Mouse (Mus musculus) layer of hippocampus, postnatal 10 days (tissue): ENCODE data around the gene Pde1a. TPM values are rescaled to one million over a fixed set of nuclear protein-coding genes. Genes with fewer than 3 reads are reported as not detected.

Experiments used
- DNase-seq, 2 experiments: peaks; one replicate each; pipeline ENCODE4 v3.0.0; 2021; ENCODE audit warnings: low spot score in 2 of 2
- total RNA-seq, 2 experiments: library from RNA; stranded (reverse); gene quantifications; 2 replicates each; pipeline ENCODE4 v1.2.3; 2021

Gene Pde1a
- total RNA-seq, 2 experiments from 2014 or later = 128 to 147 TPM

DNA sequence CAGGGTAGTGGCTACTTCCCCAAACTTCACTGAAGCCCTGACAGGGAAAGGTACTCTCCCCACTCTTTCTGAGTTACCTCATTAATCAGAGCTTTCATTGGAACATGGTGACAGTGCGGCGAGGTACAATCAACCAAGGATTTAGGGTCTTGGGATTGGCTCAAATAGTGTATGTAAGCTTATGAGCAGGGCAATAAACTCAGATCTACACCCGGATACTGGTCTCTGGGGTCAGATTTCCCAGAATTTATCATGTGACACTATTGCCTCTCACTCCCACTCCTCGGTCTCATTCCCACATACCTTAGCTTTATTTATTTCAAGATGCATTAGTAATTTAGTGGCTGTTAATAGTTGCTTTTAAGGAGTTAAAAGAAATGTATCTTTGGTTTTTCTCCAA, 303.4 kb downstream of the Pde1a start:
- no peak for DNase-seq

DNA sequence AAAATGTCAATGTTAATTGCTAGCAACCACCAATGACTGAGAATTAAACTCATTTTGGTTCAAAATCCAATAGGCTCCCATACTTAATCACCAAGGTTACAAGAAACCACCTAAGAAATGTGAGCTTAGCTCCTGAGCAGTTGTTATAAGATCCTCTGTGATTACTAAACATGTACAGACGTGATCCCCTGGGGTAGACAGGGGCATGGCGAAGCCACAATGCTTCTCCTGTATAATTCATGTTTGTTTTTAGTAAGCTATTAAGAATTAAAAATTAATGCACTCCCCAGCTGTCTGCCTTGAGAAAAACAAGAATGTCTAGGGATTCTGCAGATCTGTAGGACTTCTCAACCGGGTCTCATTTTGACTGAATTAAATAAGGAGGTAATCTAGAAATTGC, 309.7 kb downstream of the Pde1a start:
- DNase-seq = no peak

DNA sequence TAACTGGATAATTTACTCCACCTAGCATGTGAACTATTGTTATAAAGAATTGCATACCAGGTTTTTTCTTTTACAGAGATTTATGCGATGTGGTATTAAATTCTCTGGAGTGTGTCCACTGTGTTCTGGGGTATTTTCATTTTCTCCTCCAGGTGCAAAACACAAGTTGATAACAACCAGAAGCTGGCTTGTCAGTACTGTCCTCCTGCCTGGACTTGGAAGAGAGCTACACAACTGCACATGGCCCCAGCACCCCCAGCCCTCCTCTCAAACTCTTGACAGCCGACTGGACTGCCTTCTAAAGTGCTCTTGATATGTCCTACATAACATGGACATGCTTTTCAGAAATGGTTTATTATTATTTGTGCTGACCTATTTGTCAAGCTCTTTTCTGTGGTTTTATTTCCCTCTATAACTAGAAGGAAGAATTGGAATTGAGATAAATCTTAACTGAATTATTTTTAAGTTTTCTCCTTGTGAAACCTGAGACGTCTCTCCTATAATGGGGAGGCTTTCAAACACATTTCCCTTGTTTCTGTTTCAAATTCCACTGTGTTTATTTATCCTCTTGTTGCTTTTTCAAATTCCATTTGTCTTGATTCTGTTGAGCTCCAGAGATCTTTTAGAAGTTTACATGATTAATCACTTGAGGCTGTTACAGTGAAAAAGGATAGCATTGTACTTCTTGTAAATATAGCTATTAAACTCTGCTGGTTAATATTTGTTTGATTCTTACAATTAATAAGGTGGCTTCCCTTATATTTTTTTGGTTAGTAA, 313.4 kb downstream of the Pde1a start:
- no peak for DNase-seq

DNA sequence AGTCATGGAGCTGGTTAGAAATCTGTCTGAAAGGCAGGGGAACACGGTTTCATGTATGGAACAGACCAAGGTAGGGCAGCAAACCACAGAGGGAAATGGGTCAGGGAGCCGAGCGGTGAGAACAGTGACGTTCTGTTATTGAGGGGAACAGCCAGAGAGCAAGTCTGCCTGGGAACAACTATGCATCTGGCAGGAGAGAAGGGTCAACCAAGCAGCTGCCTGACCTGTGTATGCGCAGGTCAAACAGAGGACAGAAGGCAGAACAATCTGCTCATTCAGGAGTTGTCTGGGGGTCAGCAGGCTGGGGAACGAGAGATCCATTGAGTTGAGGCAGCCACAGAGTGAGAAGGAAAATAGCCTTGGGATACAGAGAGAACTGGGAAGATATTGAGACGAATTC, 330.6 kb downstream of the Pde1a start:
- DNase-seq = no peak

DNA sequence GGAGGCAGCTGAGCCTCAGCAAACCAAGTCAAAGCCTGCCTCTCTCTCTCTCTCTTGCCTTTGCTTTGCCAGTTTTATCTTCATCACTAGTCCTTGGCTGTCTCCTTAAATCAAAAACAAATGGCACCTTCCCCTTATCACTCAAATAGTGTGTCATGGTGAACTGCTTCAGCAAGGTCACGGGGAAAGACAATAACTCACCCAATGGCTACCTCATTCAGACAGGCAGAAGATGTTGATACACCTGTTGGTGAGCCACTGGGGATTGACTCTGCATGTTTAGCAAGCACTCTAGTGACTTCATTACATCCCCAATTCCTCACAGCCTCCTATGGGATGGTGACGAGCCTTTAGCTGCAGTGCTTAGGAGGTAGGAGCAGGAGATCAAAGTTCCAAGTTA, 331.8 kb downstream of the Pde1a start:
- no peak for DNase-seq

DNA sequence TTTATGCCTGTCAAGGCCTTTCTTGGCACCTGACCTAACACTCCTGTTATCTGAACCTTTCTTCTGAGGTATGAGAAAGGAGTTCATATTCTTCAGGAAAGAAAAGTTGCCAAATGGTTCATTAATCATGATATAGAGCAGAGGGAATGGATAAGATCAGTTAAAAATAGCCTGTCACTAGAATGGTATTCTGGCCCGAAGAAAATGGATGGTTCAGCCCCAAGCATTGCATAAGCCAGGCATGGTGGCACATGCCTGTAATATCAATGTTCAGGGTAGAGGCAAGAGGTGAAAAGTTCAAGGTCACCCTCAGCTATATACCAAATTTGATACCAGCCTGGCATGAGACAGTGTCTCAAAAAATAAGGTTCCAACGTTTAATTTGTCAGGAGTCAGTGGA, 336.1 kb downstream of the Pde1a start:
- DNase-seq = no peak

DNA sequence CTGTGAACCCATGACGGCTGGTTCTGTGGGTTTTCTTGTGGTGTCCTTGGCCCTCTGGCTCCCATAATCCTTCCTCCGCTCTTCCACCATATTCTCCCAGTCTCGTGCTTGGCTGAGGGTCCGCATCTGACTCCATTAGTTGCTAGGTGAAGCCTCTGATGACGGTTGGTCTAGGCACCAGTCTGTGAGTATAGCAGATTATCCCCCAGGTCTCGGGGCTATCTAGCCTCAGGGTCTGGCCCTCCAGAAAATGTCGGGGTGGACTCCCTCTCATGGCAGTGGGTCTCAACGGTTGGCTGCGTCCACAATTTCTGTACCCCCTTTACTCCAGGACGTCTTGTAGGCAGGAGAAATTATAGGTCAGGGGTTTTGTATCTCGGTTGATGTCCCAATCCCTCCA, 342.8 kb downstream of the Pde1a start:
- no peak for DNase-seq

DNA sequence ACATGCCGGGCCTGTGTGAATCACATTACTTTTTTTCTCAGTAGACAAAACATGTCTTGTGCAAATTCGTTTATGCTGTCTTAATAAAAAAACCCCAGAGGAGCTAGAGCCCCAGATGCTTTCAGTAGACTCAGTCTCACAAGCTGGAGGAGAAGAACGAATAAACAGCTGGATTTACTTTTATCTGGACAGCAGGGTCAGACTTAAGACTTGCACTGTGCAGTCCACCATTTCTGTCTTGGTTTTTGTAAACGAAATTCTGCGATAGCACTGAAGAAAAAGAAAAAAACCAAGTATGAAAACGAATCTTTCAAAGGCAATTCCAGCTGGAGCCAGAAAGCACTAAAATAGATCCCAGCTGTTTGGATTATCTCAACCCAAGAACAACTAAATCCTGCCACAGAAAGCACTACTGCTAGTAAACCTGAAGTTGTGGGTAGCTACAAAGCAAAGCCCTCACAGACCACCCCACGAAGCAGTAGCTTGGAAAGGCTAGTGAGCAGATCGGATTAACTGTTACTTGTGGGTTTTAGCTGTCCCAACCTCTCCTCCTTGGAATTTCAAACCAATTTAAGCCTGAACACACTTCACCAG, 343.6 kb downstream of the Pde1a start:
- DNase-seq = no peak

Other genes with a start within 250 kb of the Pde1a start
- not detected for gene Prdx6b, start 163.0 kb upstream of the Pde1a start, total RNA-seq
- 10 to 100 TPM; 63.9 to 76.0 TPM for gene Dnajc10, start 186.0 kb upstream of the Pde1a start, total RNA-seq